10 mouse cellular contexts compared by ENCODE assay signal in genomic region chr14:67541271-67541711, GRCm38 (mm10).
DNase-seq lines count a peak whose midpoint lies in the region; ATAC-seq lines count a peak whose summit lies in the region.
"Had no signal": no experiment of that assay in that cellular context is flagged by ENCODE, and none has a peak within 500 bp of the region (broad histone marks: within the 10 kb centered on the region; RNA-seq: fewer than 3 reads in every experiment).

No protein-coding gene starts in this region.

- H3K27me3 ChIP-seq in heart, embryonic 11.5 days (ENCODE audit: control insufficient read depth, insufficient read depth, low read length) = no peaks in the 10 kb centered on the region
- H3K27me3 ChIP-seq in forebrain, embryonic 12.5 days = peaks cover 15% of the 10 kb centered on the region
- 0 out of 2 replicates have a peak, but pooled peaks cover 2% of the 10 kb centered on the region for H3K27me3 ChIP-seq in hindbrain, embryonic 13.5 days
- no peaks in the 10 kb centered on the region for H3K27me3 ChIP-seq in midbrain, embryonic 15.5 days (replicated peaks)
- H3K27me3 ChIP-seq in liver, embryonic 11.5 days (replicated peaks; ENCODE audit: control insufficient read depth, insufficient read depth, low read length) = no peaks in the 10 kb centered on the region
- H3K27me3 ChIP-seq: heart, embryonic 15.5 days had no signal

- DNase-seq in heart, adult 18-20 months = peak; percentile 71 to 73
- DNase-seq in liver = no peak
- no peak for DNase-seq in spleen, postnatal 4 days (ENCODE audit: low spot score in 2 of 2)
- no peak for DNase-seq in liver, embryonic 11.5 days (ENCODE audit: low spot score)

- H3K4me2 ChIP-seq in heart, embryonic 11.5 days = no peak overlapping the region
- H3K4me2 ChIP-seq in forebrain, embryonic 12.5 days = no peak overlapping the region
- H3K4me2 ChIP-seq in hindbrain, embryonic 13.5 days = no peak overlapping the region
- H3K4me2 ChIP-seq in midbrain, embryonic 15.5 days = no peak overlapping the region
- no peak overlapping the region for H3K4me2 ChIP-seq in liver, embryonic 11.5 days
- H3K4me2 ChIP-seq: heart, embryonic 15.5 days had no signal

- H3K4me3 ChIP-seq in heart, embryonic 11.5 days (ENCODE audit: low read depth, low read length) = no peak overlapping the region
- no peak overlapping the region for H3K4me3 ChIP-seq in forebrain, embryonic 12.5 days (replicated peaks)
- no peak overlapping the region for H3K4me3 ChIP-seq in hindbrain, embryonic 13.5 days
- no peak overlapping the region for H3K4me3 ChIP-seq in midbrain, embryonic 15.5 days
- no peak overlapping the region for H3K4me3 ChIP-seq in liver, embryonic 11.5 days (ENCODE audit: low read depth, low read length)
- H3K4me3 ChIP-seq: heart, embryonic 15.5 days had no signal

- peaks cover 7% of the 10 kb centered on the region for H3K9me3 ChIP-seq in heart, embryonic 11.5 days (replicated peaks; ENCODE audit: control insufficient read depth, low read length)
- peaks cover 14% of the 10 kb centered on the region; the same call in 1 of the 2 replicates for H3K9me3 ChIP-seq in forebrain, embryonic 12.5 days
- H3K9me3 ChIP-seq in hindbrain, embryonic 13.5 days = peaks cover 15% of the 10 kb centered on the region
- no peaks in the 10 kb centered on the region for H3K9me3 ChIP-seq in midbrain, embryonic 15.5 days
- no peaks in the 10 kb centered on the region for H3K9me3 ChIP-seq in liver, embryonic 11.5 days (ENCODE audit: control insufficient read depth, low read length)
- H3K9me3 ChIP-seq: heart, embryonic 15.5 days had no signal

- WGBS in heart, embryonic 11.5 days (ENCODE audit: insufficient replicate concordance) = 37% methylated on average over 4 of the region's 4 CpGs
- WGBS in forebrain, embryonic 12.5 days = 31% methylated on average over 4 of the region's 4 CpGs
- 17% methylated on average over 4 of the region's 4 CpGs for WGBS in hindbrain, embryonic 13.5 days
- WGBS in midbrain, embryonic 15.5 days = 9% methylated on average over 4 of the region's 4 CpGs
- 60% methylated on average over 4 of the region's 4 CpGs for WGBS in liver, embryonic 11.5 days

- no peaks in the 10 kb centered on the region for H3K36me3 ChIP-seq in heart, embryonic 11.5 days (ENCODE audit: control insufficient read depth, insufficient read depth, low read length)
- no peaks in the 10 kb centered on the region for H3K36me3 ChIP-seq in forebrain, embryonic 12.5 days (replicated peaks)
- H3K36me3 ChIP-seq in hindbrain, embryonic 13.5 days = no peaks in the 10 kb centered on the region
- H3K36me3 ChIP-seq in midbrain, embryonic 15.5 days (replicated peaks) = no peaks in the 10 kb centered on the region
- no peaks in the 10 kb centered on the region for H3K36me3 ChIP-seq in liver, embryonic 11.5 days (ENCODE audit: control insufficient read depth, insufficient read depth, low read length)
- H3K36me3 ChIP-seq: heart, embryonic 15.5 days had no signal

- no peak overlapping the region for H3K27ac ChIP-seq in heart, embryonic 11.5 days (ENCODE audit: low read depth, low read length)
- peak overlapping the region; percentile 60 for H3K27ac ChIP-seq in forebrain, embryonic 12.5 days
- peak overlapping the region; percentile 83 for H3K27ac ChIP-seq in hindbrain, embryonic 13.5 days
- H3K27ac ChIP-seq in midbrain, embryonic 15.5 days = peak overlapping the region; percentile 72
- H3K27ac ChIP-seq in liver, embryonic 11.5 days (ENCODE audit: low read depth, low read length) = no peak overlapping the region
- H3K27ac ChIP-seq: heart, embryonic 15.5 days; macrophage had no signal

- no peak overlapping the region for H3K9ac ChIP-seq in heart, embryonic 11.5 days (ENCODE audit: low read depth, low read length)
- H3K9ac ChIP-seq in forebrain, embryonic 12.5 days = no peak overlapping the region
- H3K9ac ChIP-seq in hindbrain, embryonic 13.5 days = no peak overlapping the region
- H3K9ac ChIP-seq in midbrain, embryonic 15.5 days = no peak overlapping the region
- no peak overlapping the region for H3K9ac ChIP-seq in liver, embryonic 11.5 days (ENCODE audit: low read depth, low read length)
- H3K9ac ChIP-seq: heart, embryonic 15.5 days had no signal

- 0 out of 2 replicates have a peak, but pooled peaks cover 2% of the 10 kb centered on the region for H3K4me1 ChIP-seq in heart, embryonic 11.5 days (ENCODE audit: control insufficient read depth, insufficient read depth, low read length)
- H3K4me1 ChIP-seq in forebrain, embryonic 12.5 days = peaks cover 22% of the 10 kb centered on the region
- peaks cover 28% of the 10 kb centered on the region for H3K4me1 ChIP-seq in hindbrain, embryonic 13.5 days (replicated peaks)
- H3K4me1 ChIP-seq in midbrain, embryonic 15.5 days = peaks cover 25% of the 10 kb centered on the region
- H3K4me1 ChIP-seq in liver, embryonic 11.5 days (replicated peaks; ENCODE audit: control insufficient read depth, insufficient read depth, low read length) = no peaks in the 10 kb centered on the region

- ATAC-seq in heart, embryonic 11.5 days (replicated peaks; ENCODE audit: insufficient number of reproducible peaks, low FRiP score, low TSS enrichment) = no peak
- peak; percentile 76 for ATAC-seq in forebrain, embryonic 12.5 days (ENCODE audit: low FRiP score)
- ATAC-seq in hindbrain, embryonic 13.5 days (ENCODE audit: low FRiP score) = peak; percentile 87
- peak; percentile 80 for ATAC-seq in midbrain, embryonic 15.5 days (replicated peaks)
- ATAC-seq in liver, embryonic 11.5 days (replicated peaks; ENCODE audit: low FRiP score) = no peak

Comparison
In these comparisons a context has a peak if more than half of its experiments do, and no peak if none do; other contexts are left out.
1. DNase-seq: peak in heart, adult 18-20 months (2 of 2); none in liver (single experiment), spleen, postnatal 4 days (0 of 2) and liver, embryonic 11.5 days (single experiment).
2. ATAC-seq: peak in forebrain, embryonic 12.5 days (single experiment), hindbrain, embryonic 13.5 days (single experiment) and midbrain, embryonic 15.5 days (single experiment); none in heart, embryonic 11.5 days (single experiment) and liver, embryonic 11.5 days (single experiment).
3. H3K27ac ChIP-seq: peak in forebrain, embryonic 12.5 days (single experiment), hindbrain, embryonic 13.5 days (single experiment) and midbrain, embryonic 15.5 days (single experiment); none in heart, embryonic 11.5 days (single experiment) and liver, embryonic 11.5 days (single experiment).